Mouse (Mus musculus) embryo, embryonic 9.5 days (tissue): ENCODE results near the gene Gm3636.
"Not testable (repeated sequence)": the region's sequence is repeated elsewhere in the genome, so short reads cannot be mapped to it uniquely, and the experiment has no call there.

Experiments
- DNase-seq: peaks from one replicate; pipeline ENCODE4 v3.0.0-alpha.2; 2017; ENCODE audit errors: extremely low spot score

Gene Gm3636

DNA sequence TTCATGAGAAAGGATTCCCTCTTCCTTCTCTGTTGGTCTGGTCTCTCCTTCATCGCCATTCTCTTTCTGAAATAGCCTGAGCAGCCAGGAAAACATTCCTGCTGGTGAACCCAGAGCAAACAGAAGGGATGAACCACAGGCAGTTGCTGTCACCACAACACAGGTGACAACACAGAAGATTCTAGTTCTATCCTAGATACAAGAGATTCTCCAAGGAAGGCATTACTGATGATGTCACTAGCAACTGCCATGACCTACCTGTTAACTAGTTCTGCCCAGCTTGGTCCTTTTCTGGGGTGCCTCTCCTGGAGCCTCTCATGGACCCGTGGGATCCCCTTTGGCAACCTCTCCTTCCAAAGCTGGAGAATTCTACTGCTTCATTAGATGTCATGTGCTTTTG lies at the start of gene Gm3636:
Gene Gm3636, minus strand, starts transcription at position 101 of the 400 bp plus-strand sequence.
- not testable (repeated sequence) for DNase-seq

- DNase-seq: not testable (repeated sequence)
These were observed 32.2 kb upstream of the Gm3636 start, which contains the start of gene Gm8362 for GRCm38 (mm10) chr14:6774311-6774710. Gm8362 (minus strand) TSS chr14:6774411.

DNA sequence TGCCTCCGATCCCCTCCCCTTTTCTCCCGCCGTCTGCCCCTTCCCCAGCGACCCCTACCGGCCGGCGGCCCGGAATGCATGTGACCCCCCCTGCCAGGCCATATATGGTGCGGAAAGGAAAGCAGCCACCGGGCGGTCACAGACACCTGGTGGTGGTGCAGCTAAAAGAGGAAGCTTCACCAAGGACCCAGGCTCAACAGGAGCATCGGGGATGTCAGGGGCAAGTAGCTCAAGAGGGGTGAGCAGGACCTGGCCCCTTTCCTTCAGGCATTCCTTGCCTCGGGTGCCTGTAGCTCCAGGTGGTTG lies 15.1 kb upstream of the Gm3636 start:
- DNase-seq: not testable (repeated sequence)

- peak; percentile 14 for DNase-seq
These were observed 14.5 kb upstream of the Gm3636 start for GRCm38 (mm10) chr14:6756384-6757230.

- not testable (repeated sequence) for DNase-seq
These were observed 22.0 kb downstream of the Gm3636 start, which contains the start of gene Gm8050 for GRCm38 (mm10) chr14:6720151-6720550. Gm8050 (minus strand) TSS chr14:6720251.
